Mouse (Mus musculus) kidney, adult 2 months (tissue): Measurements from ENCODE around the gene Aars2.

ENCODE experiments used
- CTCF ChIP-seq: fragments of 200-500 bp; conservative IDR thresholded peaks from 2 replicates; pipeline ENCODE4 v1.5.1; 2011; ENCODE audit warnings: low read depth, mild to moderate bottlenecking, control low read depth, low read length, moderate library complexity, mixed read lengths; ENCODE audit not compliant: insufficient read depth, insufficient read length
- POLR2A ChIP-seq: fragments of 200-500 bp; IDR thresholded peaks from one replicate; pipeline ENCODE4 v1.6.1; 2011; ENCODE audit warnings: low read depth, low read length, control low read depth

GRCm38 (mm10) chr17:45495398-45495797 is 11.2 kb upstream of the Aars2 start:
- no peak for TF ChIP-seq CTCF
- TF ChIP-seq POLR2A, result no peak
